Mouse (Mus musculus): ENCODE measurements around the gene Plxnb2.

- TF ChIP-seq POLR2A (IDR thresholded peaks at IDR 0.05; ENCODE audit: low read depth, low read length) = no peak
- no peak for TF ChIP-seq CTCF (IDR thresholded peaks at IDR 0.05; ENCODE audit: extremely low read depth, insufficient read depth, insufficient read length, insufficient replicate concordance)
These were observed 44.0 kb downstream of the Plxnb2 start for GRCm38 (mm10) chr15:89136461-89137155.

Measured in spleen, adult 2 months (tissue).